Mouse (Mus musculus): ENCODE data around the gene Vps37d. TPM values are rescaled to one million over a fixed set of nuclear protein-coding genes. Genes with fewer than 3 reads are reported as not detected.
"Not testable (repeated sequence)": the region's sequence is repeated elsewhere in the genome, so short reads cannot be mapped to it uniquely, and the experiment has no call there.

Gene Vps37d
- total RNA-seq, 2 experiments from 2014 or later: 1.8 to 1.9 TPM

DNA sequence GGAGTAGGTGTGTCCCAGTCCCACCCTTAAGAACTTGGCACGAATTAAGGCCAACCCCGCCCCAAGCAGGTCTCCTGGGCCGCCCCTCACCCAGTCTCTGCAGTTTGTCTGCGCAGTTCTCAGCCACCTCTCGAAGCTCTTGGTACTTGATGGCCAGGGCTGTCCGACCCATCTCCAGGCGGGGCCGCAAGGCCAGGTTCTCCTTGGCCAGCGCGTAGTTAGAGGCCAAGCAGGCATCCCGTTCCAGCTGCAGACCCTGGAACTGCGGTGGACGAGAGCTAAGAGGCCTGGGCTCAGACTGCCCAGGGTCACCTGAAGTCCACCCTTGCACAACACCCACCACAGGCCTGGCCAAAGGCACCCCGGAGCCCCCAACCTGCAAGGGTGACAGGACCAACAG lies 1.7 kb downstream of the Vps37d start:
- intact Hi-C loops (cut with DNase I): loop anchor here (2.0 kb wide), 1 partner anchor 62 kb away; no protein-coding TSS in a partner anchor
- no peak for DNase-seq

DNA sequence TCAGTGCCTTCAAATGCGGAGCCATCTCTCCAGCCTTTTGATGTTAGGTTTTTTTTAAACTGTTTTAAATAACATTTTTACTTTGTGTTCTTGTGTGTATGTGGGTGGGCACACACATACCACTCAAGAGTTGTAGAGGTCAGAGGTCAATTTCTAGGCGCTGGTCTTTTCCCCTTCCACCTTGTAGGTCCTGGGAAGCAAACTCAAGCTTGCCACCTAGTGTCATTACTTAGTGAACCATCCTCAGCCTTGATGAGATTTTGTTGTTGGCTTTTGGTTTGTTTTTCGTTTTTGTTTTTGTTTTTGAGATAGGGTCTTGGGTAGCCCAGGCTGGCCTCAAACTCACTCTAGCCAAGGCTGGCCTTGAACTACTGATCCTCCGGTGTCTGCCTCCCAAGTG lies 2.4 kb downstream of the Vps37d start:
- DNase-seq: no peak
- intact Hi-C loops (cut with DNase I): loop anchor here (2.0 kb wide), 1 partner anchor 61 kb away; no protein-coding TSS in a partner anchor

DNA sequence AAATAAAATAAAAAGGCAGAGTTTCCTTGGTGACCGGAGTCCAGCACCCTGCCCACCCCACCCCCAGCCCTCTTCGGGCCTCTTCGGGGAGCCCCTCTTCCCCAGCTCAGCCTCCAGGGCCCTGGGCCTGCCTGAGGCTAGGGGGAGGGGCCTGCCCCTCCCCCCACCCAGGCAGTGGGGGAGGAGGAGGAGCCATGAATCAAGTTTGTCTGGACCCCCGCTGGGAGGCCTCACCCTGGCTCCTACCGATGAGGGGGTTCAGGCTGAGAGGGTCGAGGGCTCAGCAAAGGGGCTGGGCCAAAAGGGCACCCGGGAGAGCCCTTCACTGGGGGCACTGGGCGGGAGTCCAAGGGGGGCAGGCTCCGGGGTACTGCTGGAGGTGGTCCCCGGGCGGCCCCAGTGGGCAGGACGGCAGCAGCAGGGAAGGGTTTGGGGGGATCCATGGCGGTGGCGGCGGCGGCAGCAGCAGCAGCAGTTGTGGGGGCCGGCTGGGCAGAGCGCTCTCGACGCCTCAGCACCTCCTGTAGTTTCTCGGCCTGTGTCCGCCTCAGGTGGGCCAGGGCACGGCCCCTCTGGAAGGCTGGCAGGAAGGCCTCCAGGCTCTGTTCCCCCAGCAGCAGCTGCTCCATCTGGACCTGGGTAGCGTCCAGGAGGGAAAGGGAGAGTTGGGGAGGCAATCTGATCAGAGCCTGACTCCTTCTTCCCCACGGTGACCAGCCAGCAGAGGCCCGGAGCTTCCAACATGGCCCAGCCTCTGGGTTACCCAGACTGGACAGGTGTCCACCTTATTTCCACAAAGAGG lies 4.5 kb downstream of the Vps37d start:
- intact Hi-C loops (cut with DNase I): no loop called here

DNA sequence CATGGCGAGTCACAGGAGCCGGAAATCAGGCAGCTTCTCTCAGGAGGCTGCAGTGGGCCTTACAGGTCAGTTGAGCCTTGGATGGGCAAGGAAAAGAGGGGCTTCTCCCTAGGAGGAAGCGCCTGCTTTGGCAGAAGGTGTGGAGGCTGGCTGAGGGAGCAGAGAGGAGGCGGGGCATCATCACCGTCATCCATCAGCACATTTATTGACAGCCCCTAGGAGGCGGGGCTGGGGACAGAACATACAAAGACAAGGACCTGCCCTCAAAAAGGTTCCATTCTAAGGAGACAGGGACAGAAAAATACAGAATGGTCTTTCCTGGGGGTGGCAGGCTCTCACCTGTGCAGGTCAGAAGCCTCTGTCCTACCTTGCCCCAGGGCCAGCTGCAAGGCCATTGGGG lies 5.3 kb downstream of the Vps37d start:
- no peak for DNase-seq
- intact Hi-C loops (cut with DNase I): no loop called here

More for the DNA sequence above, 4.5 kb downstream of the Vps37d start:
- no peak for DNase-seq

DNA sequence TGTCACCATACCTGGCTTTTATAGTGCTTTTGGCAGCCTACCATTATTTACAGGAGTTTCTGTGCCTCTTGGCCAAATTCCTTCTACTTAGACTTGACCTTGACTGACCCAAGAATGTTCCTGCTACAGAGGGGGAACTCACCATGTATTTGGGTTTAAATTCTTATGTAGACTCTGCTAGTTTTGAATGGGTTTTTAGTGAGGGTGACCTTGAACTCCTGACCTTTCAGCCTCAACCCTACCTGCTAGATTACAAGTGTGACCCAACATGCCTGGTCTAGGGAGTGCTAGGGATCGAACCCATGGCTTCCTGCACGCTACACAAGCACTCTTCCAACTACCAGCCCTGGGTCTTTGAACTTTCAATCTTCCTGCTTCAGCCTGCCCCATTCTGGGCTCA lies 6.0 kb downstream of the Vps37d start:
- intact Hi-C loops (cut with DNase I): no loop called here
- DNase-seq: no peak

DNA sequence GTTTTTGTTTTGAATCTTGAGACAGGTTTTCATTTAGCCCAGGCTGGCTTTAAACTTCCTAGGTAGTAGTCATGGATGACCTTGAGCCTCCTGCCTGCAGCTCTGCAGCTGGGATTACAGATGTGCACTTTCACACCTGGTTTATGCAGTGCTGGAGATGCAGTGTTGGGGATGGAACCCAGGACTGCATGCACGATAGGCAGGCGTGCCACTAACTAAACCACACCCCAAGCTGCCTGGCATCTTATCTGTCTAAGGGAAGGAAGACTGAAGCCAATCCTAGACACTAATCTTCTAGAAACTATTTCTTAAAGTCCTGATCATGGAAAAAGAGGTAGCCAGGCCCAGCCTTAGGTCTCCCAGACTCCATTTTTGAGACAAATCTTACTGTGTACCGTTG lies 7.6 kb downstream of the Vps37d start:
- DNase-seq: no peak
- intact Hi-C loops (cut with DNase I): no loop called here

DNA sequence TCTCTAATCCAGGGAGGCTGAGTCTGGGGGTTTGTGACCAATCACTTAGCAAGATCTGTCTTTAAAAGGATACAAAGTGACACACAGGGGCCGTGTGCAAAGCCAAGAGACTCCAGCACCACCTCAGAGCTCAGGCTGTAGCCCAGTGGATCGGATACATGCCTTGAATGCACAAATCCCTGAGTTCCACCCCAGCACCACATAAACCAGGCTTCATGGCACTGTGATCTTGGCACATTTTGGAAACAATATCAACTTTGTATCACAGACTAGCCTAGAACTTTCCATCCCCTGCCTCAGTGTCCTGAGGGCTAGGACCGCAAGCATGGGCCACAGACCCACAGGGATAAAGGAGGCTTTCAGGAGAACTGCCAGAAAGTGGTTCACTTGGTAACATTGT lies 12.1 kb downstream of the Vps37d start:
- intact Hi-C loops (cut with DNase I): no loop called here
- no peak for DNase-seq

DNA sequence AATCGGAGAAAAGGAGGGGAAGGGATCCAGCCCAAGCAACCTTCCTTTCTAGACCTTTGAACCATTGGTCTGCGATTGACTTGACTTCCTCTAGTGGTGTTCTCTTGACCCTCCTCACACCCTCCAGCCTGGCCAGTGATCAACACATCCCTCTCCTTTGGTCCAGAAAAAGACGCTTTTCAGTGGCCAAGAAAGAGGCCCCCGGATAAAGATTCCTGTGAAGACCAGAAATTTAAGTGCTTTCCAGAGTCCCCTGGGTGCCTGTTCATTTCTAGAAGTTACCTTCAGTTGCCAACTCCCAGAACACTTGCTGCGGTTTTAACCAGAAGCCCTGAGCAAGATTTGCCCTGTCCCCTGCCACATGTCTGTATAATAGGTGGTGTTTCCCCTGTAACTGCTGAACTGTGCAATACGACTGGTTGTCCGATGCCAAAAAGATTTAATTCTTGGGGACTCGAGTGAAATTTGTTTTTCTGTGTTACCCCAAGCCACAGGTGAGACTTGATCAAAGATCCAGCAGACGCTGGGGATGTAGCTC lies 13.1 kb downstream of the Vps37d start, which contains the start of gene Bud23:
Gene Bud23 (minus strand): TSS at position 51 of the 538 bp plus-strand sequence.
- intact Hi-C loops (cut with DNase I): loop anchor here (2.0 kb wide), 1 partner anchor 50 kb away; no protein-coding TSS in a partner anchor
- DNase-seq: not testable (repeated sequence)

DNA sequence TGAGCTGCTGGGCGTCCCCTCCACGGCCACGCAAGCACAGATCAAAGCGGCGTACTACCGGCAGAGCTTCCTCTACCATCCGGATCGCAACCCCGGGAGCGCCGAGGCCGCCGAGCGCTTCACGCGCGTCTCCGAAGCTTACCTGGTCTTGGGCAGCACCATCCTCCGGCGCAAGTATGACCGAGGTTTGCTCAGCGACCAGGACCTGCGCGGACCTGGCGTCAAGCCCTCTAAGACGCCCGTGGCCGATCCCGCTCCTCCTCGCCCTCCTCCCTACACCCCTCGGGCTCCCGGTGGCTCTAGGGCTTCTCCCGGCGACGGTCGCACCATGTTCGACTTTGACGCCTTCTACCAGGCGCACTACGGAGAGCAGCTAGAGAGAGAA lies 13.7 kb downstream of the Vps37d start:
- intact Hi-C loops (cut with DNase I): loop anchor here (2.0 kb wide), 1 partner anchor 50 kb away; no protein-coding TSS in a partner anchor

DNA sequence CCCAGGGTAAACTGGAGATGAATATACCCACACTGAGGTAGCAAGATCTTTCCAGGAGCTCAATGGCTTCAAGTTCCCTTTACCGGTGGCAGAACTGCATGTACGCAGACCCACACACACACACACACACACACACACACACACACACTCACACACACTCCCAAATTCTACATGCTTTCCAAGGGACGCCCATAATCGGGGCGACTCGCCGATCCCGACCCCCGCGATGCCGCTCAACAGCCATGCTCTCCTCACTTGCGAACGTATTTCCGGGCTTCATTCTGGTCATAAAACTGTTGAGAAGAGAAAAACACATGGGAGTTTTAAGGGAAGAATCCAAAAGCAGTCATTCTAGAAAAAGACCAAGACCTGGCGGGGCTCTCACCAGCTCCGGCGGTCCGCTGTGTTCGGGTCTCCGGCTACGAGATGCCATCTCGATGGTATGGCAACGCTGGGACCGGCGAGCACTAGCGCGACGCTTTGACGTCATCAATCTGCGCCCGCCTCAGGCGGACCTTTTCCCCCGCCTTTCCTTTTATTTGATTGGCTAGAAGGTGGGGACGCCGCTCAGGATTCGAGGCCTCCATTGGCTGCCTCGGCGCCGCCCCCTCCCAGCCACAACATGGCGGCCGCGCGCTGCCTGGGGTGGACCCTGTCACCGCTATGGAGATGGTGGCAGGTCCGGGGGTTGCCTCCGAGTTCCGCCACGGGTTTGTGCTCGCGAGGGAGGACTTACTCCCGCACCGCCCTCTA lies 14.3 kb downstream of the Vps37d start, which contains the start of gene Dnajc30:
Gene Dnajc30 (plus strand): TSS at position 574 of the 753 bp plus-strand sequence.
- intact Hi-C loops (cut with DNase I): loop anchor here (2.0 kb wide), 1 partner anchor 49 kb away; no protein-coding TSS in a partner anchor
- DNase-seq: peak; percentile 97

More for the DNA sequence above, 13.7 kb downstream of the Vps37d start:
- no peak for DNase-seq

DNA sequence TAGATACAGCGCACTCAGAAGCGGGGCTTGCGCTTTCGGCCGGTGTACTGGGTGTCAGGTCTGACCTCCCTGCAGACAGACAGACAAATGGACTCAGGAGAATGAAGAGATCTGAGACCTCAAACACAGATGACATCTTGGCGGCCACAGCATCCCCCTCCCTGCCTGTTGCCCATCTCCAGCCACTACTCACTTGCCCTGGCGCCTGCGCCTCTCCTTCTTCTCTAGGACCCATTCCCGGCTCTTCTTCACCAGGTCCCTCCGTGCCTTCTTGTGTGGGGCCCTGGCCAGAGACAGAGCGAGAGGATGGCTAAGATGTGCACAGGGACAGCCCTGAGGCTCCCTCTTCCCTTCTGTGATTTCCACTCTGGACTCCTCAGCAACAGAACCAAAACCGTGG lies 24.7 kb downstream of the Vps37d start:
- no peak for DNase-seq
- intact Hi-C loops (cut with DNase I): no loop called here

DNA sequence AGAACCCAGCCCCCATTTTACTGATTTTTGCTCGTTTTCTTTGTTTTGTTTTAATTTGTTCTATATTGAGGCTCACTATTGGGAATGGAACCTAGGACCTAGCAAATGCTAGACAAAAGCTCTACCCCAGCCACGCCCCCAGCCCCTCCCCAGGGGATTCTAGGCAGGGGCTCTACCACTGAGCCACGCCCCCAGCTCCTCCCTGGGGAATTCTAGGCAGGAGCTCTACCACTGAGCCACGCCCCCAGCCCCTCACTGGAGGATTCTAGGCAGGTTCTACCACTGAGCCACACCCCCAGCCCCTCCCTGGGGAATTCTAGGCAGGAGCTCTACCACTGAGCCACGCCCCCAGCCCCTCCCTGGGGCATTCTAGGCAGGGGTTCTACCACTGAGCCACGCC lies 28.8 kb downstream of the Vps37d start:
- DNase-seq; intact Hi-C loops (cut with DNase I): not testable (repeated sequence)

DNA sequence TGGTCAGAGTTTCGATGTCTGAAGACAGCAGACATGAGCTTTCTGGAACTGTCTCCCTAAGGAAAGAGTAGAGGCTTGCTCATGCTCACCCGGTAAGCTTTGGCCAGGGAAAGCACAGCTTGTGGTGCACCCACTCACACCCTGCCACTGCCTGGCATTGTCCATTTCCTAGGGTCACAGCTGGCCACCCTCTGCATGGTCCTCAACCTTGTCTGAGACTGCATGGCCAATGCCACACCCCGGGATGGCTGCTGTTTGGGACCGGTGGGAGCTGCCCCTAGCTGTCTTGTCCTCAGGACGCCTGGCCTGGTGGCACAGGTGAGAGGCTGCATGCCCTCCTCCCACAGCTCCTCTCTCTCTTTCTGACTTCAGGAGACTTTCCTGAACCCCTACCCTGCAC lies 29.5 kb downstream of the Vps37d start:
- no peak for DNase-seq
- intact Hi-C loops (cut with DNase I): no loop called here

DNA sequence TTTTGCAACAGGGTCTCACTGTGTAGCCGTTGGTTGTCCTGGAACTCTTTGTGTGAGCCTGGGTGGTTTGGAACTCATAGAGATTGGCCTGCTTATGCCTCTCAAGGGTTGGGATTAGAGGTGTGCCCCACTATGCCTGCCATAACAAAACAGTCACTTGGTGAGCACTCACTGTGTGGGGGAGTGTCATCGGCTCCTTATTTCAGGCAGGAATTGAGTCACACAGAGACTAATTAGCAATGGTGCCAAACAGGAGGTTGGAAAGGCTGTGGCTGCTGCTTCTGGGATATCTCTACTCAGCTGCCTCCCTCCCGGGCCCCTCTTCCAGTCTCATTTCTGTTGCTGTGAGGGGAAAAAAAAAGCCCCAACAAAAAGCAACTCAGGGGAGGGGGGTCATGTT lies 33.5 kb downstream of the Vps37d start:
- intact Hi-C loops (cut with DNase I): no loop called here
- no peak for DNase-seq

DNA sequence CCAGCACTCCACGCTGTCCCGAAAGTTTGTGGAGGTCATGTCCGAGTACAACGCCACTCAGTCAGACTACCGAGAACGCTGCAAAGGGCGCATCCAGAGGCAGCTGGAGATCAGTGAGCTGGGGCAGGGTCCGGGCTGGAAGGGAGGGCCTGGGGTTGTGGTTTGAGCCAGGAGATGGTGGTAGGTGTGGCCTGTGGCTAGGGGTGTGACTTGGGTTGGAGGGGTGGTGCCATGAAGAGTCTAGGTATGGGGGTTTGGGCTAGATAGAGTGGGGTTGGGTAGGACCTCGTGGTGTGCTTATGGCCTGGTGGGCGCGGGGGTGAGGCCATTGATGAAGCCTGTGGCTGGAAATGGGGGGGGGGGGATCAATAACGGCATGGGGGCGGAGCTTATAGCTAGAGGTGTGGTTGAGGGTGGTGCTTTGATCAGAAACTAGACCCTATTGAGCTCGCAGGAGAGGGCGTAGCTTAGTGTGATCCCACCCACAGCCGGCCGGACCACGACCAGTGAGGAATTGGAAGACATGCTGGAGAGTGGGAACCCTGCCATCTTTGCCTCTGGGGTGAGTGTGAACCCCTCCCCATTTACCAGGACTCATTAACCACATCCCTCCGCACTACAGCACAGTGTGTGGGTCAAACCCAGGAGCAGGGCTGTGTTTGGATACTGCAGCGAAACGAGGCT lies 35.8 kb downstream of the Vps37d start:
- intact Hi-C loops (cut with DNase I): no loop called here
- DNase-seq: no peak

DNA sequence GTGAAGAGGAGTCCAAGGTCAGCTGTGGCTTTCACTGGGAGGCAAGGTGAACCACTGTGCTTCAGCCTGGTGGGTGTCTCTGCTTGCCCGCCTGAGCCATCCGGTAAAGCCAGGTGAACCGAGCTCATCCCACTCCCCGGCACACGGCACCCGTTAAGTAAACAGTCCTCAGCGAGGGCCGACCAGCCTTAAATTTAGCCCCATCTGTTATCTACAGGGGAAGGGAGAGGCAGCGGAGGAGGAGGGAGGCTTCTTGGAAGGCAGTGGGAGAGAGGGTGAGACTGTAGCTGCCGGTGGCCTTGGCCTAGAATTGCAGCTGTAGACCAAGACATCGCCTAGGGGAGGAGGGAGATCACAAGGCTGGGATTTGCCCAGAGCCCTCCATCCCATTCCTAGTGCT lies 37.3 kb downstream of the Vps37d start:
- intact Hi-C loops (cut with DNase I): no loop called here

DNA sequence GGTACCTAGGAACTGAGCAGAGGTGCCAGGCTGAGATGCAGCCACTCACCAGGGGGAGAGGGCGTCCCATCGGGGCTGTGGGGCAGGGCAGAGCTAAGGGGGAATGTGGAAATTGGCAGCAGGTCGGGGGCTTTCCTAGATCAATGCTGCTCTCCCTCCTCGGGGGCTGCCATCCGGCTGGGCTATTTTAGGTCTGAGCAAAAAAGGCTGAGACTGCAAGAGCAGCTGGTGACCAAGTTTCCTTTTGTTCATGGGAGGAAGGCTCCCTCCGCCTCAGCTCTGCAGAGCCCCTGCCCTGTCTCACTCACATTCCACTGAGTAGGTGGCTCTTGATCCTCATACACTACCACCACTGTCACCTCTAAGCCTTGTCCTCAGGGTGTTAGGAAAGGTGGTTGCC lies 38.0 kb downstream of the Vps37d start:
- no peak for DNase-seq
- intact Hi-C loops (cut with DNase I): no loop called here

More for the DNA sequence above, 37.3 kb downstream of the Vps37d start:
- no peak for DNase-seq

DNA sequence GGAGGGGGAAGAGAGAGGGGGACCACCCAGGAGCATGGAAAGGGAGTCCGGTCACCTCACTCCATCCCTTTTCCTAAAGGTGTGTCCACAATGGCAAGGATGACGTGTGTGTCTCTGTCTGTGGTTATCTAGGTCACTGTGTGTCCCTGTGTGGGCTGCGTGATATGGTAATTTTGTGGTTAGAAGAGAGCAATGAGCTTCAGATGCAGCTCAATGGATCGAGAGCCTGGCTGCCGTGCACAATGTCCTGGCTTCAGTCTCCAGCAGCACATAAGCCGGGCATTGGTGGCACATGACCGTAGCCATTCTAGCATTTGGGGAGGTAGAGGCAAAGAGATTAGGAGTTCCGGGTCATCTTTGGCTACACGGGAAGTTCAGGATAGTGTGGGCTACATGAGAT lies 38.5 kb downstream of the Vps37d start:
- intact Hi-C loops (cut with DNase I): no loop called here
- DNase-seq: no peak

DNA sequence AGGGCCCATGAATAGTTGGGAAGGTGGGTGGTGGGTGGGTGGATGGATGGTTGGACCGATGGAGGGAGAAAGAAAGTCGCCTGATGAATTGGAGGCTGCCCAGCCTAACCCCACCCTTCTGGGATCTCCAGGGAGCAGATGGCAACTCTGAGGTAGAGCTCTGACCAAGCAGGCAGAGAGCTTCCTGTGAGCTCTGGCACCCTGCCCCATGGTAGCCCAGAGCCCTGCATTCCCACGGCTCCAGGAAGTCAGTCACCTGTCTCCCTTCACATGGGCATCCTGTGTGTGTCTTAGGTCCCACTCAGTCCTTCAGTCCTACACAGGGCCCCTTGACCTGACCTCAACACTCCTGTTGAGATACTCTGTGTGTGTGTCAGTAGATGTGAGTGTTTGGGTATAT lies 40.1 kb downstream of the Vps37d start:
- DNase-seq: no peak
- intact Hi-C loops (cut with DNase I): no loop called here

DNA sequence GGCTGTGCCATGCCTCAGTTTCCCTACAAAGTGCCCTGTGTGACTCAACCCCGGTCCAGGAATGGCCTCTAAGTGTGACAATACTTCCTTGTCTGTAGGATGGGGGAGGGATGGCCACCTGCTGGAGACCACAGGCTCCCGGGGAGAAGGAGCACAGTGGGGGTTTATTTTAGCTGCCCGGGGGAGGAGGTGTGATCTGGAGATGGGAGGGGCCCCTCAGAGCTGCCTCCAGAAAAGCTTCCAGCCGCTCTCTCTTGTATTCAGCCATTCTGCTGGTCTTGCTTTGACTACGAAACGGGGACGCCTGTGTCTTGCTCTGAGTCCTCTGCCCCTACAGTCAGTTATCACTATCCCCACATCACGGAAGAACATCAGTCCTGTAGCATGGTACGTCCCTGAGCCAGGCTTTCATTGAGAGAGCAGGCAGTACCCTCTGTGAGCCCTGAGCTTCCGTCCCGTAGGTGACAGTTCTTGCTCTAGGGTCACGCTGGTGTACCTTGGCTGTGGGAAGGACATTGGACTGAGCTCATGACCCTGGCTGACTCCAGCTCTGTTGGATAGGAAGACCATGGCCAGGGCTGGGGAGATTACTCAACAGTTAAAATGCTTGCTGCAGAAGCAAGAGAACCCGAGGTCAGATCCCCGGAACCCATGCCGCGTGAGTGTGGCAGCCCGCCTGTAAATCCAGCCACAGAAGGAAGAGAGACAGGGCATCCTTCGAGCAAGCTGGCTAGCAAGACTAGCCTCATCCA lies 42.3 kb downstream of the Vps37d start:
- DNase-seq: no peak
- intact Hi-C loops (cut with DNase I): no loop called here

Measured in heart, postnatal 10 days (tissue).